Mouse (Mus musculus): Measurements from ENCODE around the gene Umad1. TPM values are rescaled to one million over a fixed set of nuclear protein-coding genes. Genes with fewer than 3 reads are reported as not detected.

Gene Umad1
- polyA plus RNA-seq, 1 experiment: 10.2 TPM

- H3K4me3 ChIP-seq (ENCODE audit: insufficient read depth, low read depth, low read length): no peak overlapping the region
- H3K4me1 ChIP-seq (ENCODE audit: control insufficient read depth, insufficient read depth, insufficient read length, low read length): no peaks in the 10 kb centered on the region
- no peak overlapping the region for H3K27ac ChIP-seq (replicated peaks; ENCODE audit: low read depth, low read length)
Measured at GRCm38 (mm10) chr6:8409865-8410264, 150.8 kb downstream of the Umad1 start.

GRCm38 (mm10) chr6:8412845-8413598 lies 153.9 kb downstream of the Umad1 start:
- no peaks in the 10 kb centered on the region; the same call in 1 of the 2 replicates for H3K4me1 ChIP-seq (ENCODE audit: control insufficient read depth, insufficient read depth, insufficient read length, low read length)
- H3K27ac ChIP-seq (replicated peaks; ENCODE audit: low read depth, low read length): no peak overlapping the region
- no peak overlapping the region for H3K4me3 ChIP-seq (ENCODE audit: insufficient read depth, low read depth, low read length)

GRCm38 (mm10) chr6:8414020-8414419 lies 154.9 kb downstream of the Umad1 start:
- Histone ChIP-seq H3K4me1 (ENCODE audit: control insufficient read depth, insufficient read depth, insufficient read length, low read length) (no peaks in the 10 kb centered on the region; the same call in 1 of the 2 replicates), H3K27ac (replicated peaks; ENCODE audit: low read depth, low read length) (no peak overlapping the region; the same call in 1 of the 2 replicates), H3K4me3 (ENCODE audit: insufficient read depth, low read depth, low read length) (no peak overlapping the region)

DNA sequence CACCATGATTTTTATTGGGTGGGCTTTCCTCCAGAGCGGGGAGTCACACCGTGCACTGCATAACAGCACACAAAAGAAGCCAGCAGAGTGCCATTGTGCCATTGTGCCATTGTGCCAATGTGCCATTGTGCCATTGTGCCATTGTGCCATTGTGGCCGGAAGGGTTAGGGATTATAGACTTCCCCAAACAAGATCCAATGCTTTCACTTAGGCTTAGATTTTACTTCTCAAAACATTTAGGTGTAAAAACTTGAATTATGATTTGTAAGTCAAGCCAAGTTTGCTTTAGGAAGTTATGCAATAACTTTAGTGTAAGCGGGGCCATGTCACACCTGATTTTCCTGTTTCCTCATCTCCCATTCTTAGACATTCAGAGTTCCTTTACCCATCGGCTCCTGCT lies 156.7 kb downstream of the Umad1 start:
- H3K4me3 ChIP-seq (ENCODE audit: insufficient read depth, low read depth, low read length): no peak overlapping the region
- H3K4me1 ChIP-seq (ENCODE audit: control insufficient read depth, insufficient read depth, insufficient read length, low read length): no peaks in the 10 kb centered on the region; the same call in 1 of the 2 replicates
- H3K27ac ChIP-seq (replicated peaks; ENCODE audit: low read depth, low read length): no peak overlapping the region

DNA sequence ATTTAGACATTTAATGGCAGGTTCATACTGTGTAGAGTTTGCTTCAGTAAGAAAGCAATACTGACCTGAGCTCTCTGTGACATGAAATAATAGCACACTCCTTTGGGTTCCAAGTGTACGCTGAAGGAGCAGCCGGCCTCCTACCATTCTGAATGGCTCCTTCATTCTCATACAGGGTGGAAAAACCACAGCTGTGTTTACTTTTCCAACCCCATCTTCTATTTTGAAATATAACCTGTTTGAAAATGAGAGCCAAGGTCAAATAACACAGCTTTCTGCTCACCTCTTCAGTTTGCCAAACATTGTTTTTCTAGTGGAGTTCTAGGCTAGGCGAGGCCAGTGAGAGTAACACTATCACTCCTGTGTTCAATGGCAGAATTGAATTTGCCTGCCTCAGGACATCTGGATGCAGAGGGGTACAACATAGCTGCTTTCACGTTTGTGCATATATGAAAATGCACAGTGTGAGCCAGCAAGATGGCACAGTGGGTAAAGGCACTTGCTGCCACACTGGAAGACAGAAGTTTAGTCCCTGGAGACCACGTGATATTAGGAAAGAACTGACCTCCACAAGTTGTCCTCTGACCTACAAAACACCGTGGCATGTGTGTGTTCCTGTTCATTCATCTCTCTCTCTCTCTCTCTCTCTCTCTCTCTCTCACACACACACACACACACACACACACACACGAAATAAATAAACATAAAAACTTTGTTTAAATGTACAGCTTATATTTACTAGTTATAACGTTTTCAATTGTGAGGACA lies 157.9 kb downstream of the Umad1 start:
- H3K27ac ChIP-seq (replicated peaks; ENCODE audit: low read depth, low read length): no peak overlapping the region
- no peaks in the 10 kb centered on the region; the same call in 1 of the 2 replicates for H3K4me1 ChIP-seq (ENCODE audit: control insufficient read depth, insufficient read depth, insufficient read length, low read length)
- H3K4me3 ChIP-seq (ENCODE audit: insufficient read depth, low read depth, low read length): no peak overlapping the region

- Histone ChIP-seq H3K4me1 (ENCODE audit: control insufficient read depth, insufficient read depth, insufficient read length, low read length) (no peaks in the 10 kb centered on the region; the same call in 1 of the 2 replicates), H3K4me3 (ENCODE audit: insufficient read depth, low read depth, low read length) (no peak overlapping the region), H3K27ac (replicated peaks; ENCODE audit: low read depth, low read length) (no peak overlapping the region; the same call in 1 of the 2 replicates)
Measured at GRCm38 (mm10) chr6:8419485-8420186, 160.5 kb downstream of the Umad1 start.

GRCm38 (mm10) chr6:8420187-8420503 lies 161.1 kb downstream of the Umad1 start:
- peak overlapping the region; percentile 33; the same call in 1 of the 2 replicates for H3K27ac ChIP-seq (replicated peaks; ENCODE audit: low read depth, low read length)
- H3K4me1 ChIP-seq (ENCODE audit: control insufficient read depth, insufficient read depth, insufficient read length, low read length): no peaks in the 10 kb centered on the region; the same call in 1 of the 2 replicates
- H3K4me3 ChIP-seq (ENCODE audit: insufficient read depth, low read depth, low read length): no peak overlapping the region

DNA sequence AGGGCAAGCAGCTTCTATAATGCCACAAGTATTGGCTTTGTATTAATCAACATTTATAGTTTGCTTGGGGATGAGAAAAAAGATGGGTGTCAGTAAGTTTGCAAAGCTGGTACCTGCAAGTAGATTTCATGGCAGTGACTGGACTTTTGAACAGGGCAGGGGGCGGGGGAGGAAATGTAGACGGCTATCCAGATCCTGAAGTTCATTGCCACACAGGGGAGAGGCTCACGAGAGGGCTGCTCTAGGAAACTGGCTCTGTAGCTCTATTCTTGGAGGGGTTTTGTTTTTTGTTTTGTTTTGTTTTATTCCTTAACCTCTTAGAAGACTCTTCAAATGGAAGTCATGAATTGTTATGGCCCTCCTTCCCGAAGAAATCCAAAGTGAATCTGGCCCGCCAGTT lies 162.3 kb downstream of the Umad1 start:
- H3K27ac ChIP-seq (replicated peaks; ENCODE audit: low read depth, low read length): no peak overlapping the region
- H3K4me3 ChIP-seq (ENCODE audit: insufficient read depth, low read depth, low read length): no peak overlapping the region
- H3K4me1 ChIP-seq (ENCODE audit: control insufficient read depth, insufficient read depth, insufficient read length, low read length): no peaks in the 10 kb centered on the region; the same call in 1 of the 2 replicates

- Histone ChIP-seq H3K4me3 (ENCODE audit: insufficient read depth, low read depth, low read length) (0 out of 2 replicates have a peak overlapping the region, but pooled peaks have one; percentile 22), H3K4me1 (ENCODE audit: control insufficient read depth, insufficient read depth, insufficient read length, low read length) (no peaks in the 10 kb centered on the region), H3K27ac (replicated peaks; ENCODE audit: low read depth, low read length) (no peak overlapping the region)
Measured at GRCm38 (mm10) chr6:8421959-8422581, 163.0 kb downstream of the Umad1 start.

GRCm38 (mm10) chr6:8423142-8423541 lies 164.1 kb downstream of the Umad1 start:
- H3K4me1 ChIP-seq (ENCODE audit: control insufficient read depth, insufficient read depth, insufficient read length, low read length): no peaks in the 10 kb centered on the region
- no peak overlapping the region for H3K4me3 ChIP-seq (ENCODE audit: insufficient read depth, low read depth, low read length)

GRCm38 (mm10) chr6:8427692-8428091 lies 168.6 kb downstream of the Umad1 start:
- H3K4me1 ChIP-seq (ENCODE audit: control insufficient read depth, insufficient read depth, insufficient read length, low read length): no peaks in the 10 kb centered on the region; the same call in 1 of the 2 replicates
- H3K4me3 ChIP-seq (ENCODE audit: insufficient read depth, low read depth, low read length): no peak overlapping the region
- no peak overlapping the region for H3K27ac ChIP-seq (replicated peaks; ENCODE audit: low read depth, low read length)

More at GRCm38 (mm10) chr6:8423142-8423541, 164.1 kb downstream of the Umad1 start:
- H3K27ac ChIP-seq (replicated peaks; ENCODE audit: low read depth, low read length): no peak overlapping the region

DNA sequence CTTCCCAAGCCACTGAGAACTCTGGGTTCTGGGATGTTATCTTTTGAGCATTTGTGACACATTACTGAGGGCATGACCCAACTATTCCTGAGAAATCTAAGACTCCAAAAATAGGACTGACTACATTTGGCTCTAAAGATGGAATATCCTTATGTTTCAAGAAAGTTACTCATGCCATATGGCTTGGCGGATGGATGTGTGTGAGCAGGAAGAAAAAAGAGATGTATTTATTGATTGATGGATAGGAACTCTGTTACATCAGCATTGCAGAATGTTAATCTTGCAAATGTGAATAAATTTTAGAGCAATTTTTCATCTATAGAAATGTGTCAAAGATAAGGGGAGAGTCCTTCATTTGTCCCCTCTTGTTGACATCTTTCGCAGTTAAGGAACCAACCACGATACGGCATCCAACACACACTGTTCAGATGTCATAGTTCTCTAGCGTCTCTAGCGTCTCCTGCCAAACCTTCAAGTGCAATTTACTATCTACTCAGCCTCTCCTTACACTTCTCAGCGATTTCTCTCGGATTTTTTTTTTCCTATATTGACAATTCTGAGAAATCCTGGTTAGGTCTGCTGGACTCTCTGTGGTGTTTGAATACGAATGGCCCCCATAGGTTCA lies 171.6 kb downstream of the Umad1 start:
- no peak overlapping the region for H3K4me3 ChIP-seq (ENCODE audit: insufficient read depth, low read depth, low read length)
- no peak overlapping the region for H3K27ac ChIP-seq (replicated peaks; ENCODE audit: low read depth, low read length)
- no peaks in the 10 kb centered on the region; the same call in 1 of the 2 replicates for H3K4me1 ChIP-seq (ENCODE audit: control insufficient read depth, insufficient read depth, insufficient read length, low read length)

GRCm38 (mm10) chr6:8433179-8433578 lies 174.1 kb downstream of the Umad1 start:
- Histone ChIP-seq H3K4me3 (ENCODE audit: insufficient read depth, low read depth, low read length) (no peak overlapping the region), H3K4me1 (ENCODE audit: control insufficient read depth, insufficient read depth, insufficient read length, low read length) (no peaks in the 10 kb centered on the region; the same call in 1 of the 2 replicates), H3K27ac (replicated peaks; ENCODE audit: low read depth, low read length) (no peak overlapping the region)

DNA sequence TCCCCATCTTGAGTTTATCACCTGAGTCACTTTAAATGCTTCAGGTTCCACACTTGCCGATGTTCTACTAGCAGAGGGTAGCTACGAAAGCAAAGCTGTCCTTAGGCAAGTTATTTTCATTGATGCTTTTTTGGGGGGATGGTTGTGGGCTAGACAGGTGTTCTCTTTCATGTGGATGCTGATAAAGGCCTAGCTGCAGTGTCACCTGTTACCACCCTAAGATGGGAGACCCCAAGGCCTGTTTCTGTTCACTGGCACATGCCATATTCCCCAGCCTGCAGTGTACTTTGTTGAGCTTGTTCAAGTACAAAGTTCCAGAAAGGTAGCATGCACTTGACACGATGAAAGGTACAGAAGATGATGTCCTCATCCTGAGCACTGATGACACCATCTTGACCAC lies 178.8 kb downstream of the Umad1 start:
- H3K4me3 ChIP-seq (ENCODE audit: insufficient read depth, low read depth, low read length): no peak overlapping the region
- H3K27ac ChIP-seq (replicated peaks; ENCODE audit: low read depth, low read length): no peak overlapping the region
- no peaks in the 10 kb centered on the region for H3K4me1 ChIP-seq (ENCODE audit: control insufficient read depth, insufficient read depth, insufficient read length, low read length)
